10 mouse cellular contexts compared by ENCODE assay signal in genomic region chr2:170356667-170357374, GRCm38 (mm10).
DNase-seq lines count a peak whose midpoint lies in the region; ATAC-seq lines count a peak whose summit lies in the region.
"Had no signal": no experiment of that assay in that cellular context is flagged by ENCODE, and none has a peak within 500 bp of the region (broad histone marks: within the 10 kb centered on the region; RNA-seq: fewer than 3 reads in every experiment).

No protein-coding gene starts in this region.

- peak; percentile 65 to 68 for DNase-seq in B cell, adult 2 months
- peak; percentile 92 for DNase-seq in R1 (ENCODE audit: low read depth, low spot score)
- no peak for DNase-seq in Muller cell, postnatal 12 days (ENCODE audit: inconsistent ontology term)
- DNase-seq in frontal cortex, adult 2 months (ENCODE audit: extremely low spot score in 1 of 2, low spot score in 1 of 2) = no peak
- DNase-seq: adrenal gland, adult 2 months had no signal

- no peak overlapping the region for H3K27ac ChIP-seq in hindbrain, embryonic 12.5 days
- H3K27ac ChIP-seq in hindbrain, embryonic 13.5 days = no peak overlapping the region
- no peak overlapping the region for H3K27ac ChIP-seq in midbrain, embryonic 13.5 days
- H3K27ac ChIP-seq: hindbrain, embryonic 15.5 days had no signal

- H3K9me3 ChIP-seq in hindbrain, embryonic 12.5 days (replicated peaks) = no peaks in the 10 kb centered on the region
- no peaks in the 10 kb centered on the region for H3K9me3 ChIP-seq in hindbrain, embryonic 13.5 days
- no peaks in the 10 kb centered on the region for H3K9me3 ChIP-seq in midbrain, embryonic 13.5 days
- H3K9me3 ChIP-seq: hindbrain, embryonic 15.5 days had no signal

- H3K36me3 ChIP-seq in hindbrain, embryonic 12.5 days = no peaks in the 10 kb centered on the region
- H3K36me3 ChIP-seq in hindbrain, embryonic 13.5 days = no peaks in the 10 kb centered on the region
- no peaks in the 10 kb centered on the region for H3K36me3 ChIP-seq in midbrain, embryonic 13.5 days
- H3K36me3 ChIP-seq: hindbrain, embryonic 15.5 days had no signal

- 0 out of 2 replicates have a peak, but pooled peaks have one; percentile 29 for ATAC-seq in hindbrain, embryonic 12.5 days (ENCODE audit: low FRiP score)
- no peak for ATAC-seq in hindbrain, embryonic 13.5 days (ENCODE audit: low FRiP score)
- peak; percentile 58; the same call in 1 of the 2 replicates for ATAC-seq in midbrain, embryonic 13.5 days

- WGBS in hindbrain, embryonic 12.5 days = 56% methylated on average over 16 of the region's 16 CpGs
- WGBS in hindbrain, embryonic 13.5 days = 58% methylated on average over 16 of the region's 16 CpGs
- 60% methylated on average over 16 of the region's 16 CpGs for WGBS in midbrain, embryonic 13.5 days

- no peak overlapping the region for H3K9ac ChIP-seq in hindbrain, embryonic 12.5 days
- H3K9ac ChIP-seq in hindbrain, embryonic 13.5 days = no peak overlapping the region
- H3K9ac ChIP-seq in midbrain, embryonic 13.5 days (replicated peaks) = no peak overlapping the region
- H3K9ac ChIP-seq: hindbrain, embryonic 15.5 days had no signal

- H3K27me3 ChIP-seq in hindbrain, embryonic 12.5 days = peaks cover 2% of the 10 kb centered on the region; the same call in 1 of the 2 replicates
- H3K27me3 ChIP-seq in hindbrain, embryonic 13.5 days = no peaks in the 10 kb centered on the region
- H3K27me3 ChIP-seq in midbrain, embryonic 13.5 days = no peaks in the 10 kb centered on the region
- H3K27me3 ChIP-seq: hindbrain, embryonic 15.5 days had no signal

- no peak overlapping the region for H3K4me2 ChIP-seq in hindbrain, embryonic 12.5 days (replicated peaks)
- no peak overlapping the region for H3K4me2 ChIP-seq in hindbrain, embryonic 13.5 days
- no peak overlapping the region for H3K4me2 ChIP-seq in midbrain, embryonic 13.5 days (replicated peaks)
- H3K4me2 ChIP-seq: hindbrain, embryonic 15.5 days had no signal

- H3K4me1 ChIP-seq in hindbrain, embryonic 12.5 days = 0 out of 2 replicates have a peak, but pooled peaks cover 2% of the 10 kb centered on the region
- H3K4me1 ChIP-seq in hindbrain, embryonic 13.5 days (replicated peaks) = 0 out of 2 replicates have a peak, but pooled peaks cover 2% of the 10 kb centered on the region
- no peaks in the 10 kb centered on the region for H3K4me1 ChIP-seq in midbrain, embryonic 13.5 days (replicated peaks)

- H3K4me3 ChIP-seq in hindbrain, embryonic 12.5 days = no peak overlapping the region
- no peak overlapping the region for H3K4me3 ChIP-seq in hindbrain, embryonic 13.5 days
- no peak overlapping the region for H3K4me3 ChIP-seq in midbrain, embryonic 13.5 days (replicated peaks)
- H3K4me3 ChIP-seq: erythroblast, embryonic 14.5 days; hindbrain, embryonic 15.5 days had no signal

Comparison
In these comparisons a context has a peak if more than half of its experiments do, and no peak if none do; other contexts are left out.
1. DNase-seq: peak in B cell, adult 2 months (2 of 2) and R1 (single experiment); none in Muller cell, postnatal 12 days (single experiment) and frontal cortex, adult 2 months (0 of 2).